Mouse (Mus musculus) C2C12 (cell line): ENCODE measurements around the gene 1700080E11Rik. TPM values are rescaled to one million over a fixed set of nuclear protein-coding genes. Genes with fewer than 3 reads are reported as not detected.

Experiments used
- H3K27me3 ChIP-seq: one replicate; pipeline ENCODE4 v1.6.1; 2011; ENCODE audit not compliant: control insufficient read depth, insufficient read depth, insufficient read length
- H3K36me3 ChIP-seq: one replicate; pipeline ENCODE4 v1.6.1; 2011; ENCODE audit not compliant: control insufficient read depth, insufficient read depth
- H3K4me3 ChIP-seq: one replicate; pipeline ENCODE4 v1.5.1; 2011; ENCODE audit warnings: mild to moderate bottlenecking, control low read depth; ENCODE audit not compliant: poor library complexity, insufficient read depth, severe bottlenecking
- H3K79me2 ChIP-seq: one replicate; pipeline ENCODE4 v1.6.1; 2011; ENCODE audit not compliant: control insufficient read depth, insufficient read depth
- H3K79me3 ChIP-seq: one replicate; pipeline ENCODE4 v1.6.1; 2011; ENCODE audit warnings: low read depth, control low read depth
- H3ac ChIP-seq: one replicate; pipeline ENCODE3; 2011; ENCODE audit warnings: low read depth; ENCODE audit not compliant: control insufficient read depth, insufficient read length
- CEBPB ChIP-seq: IDR thresholded peaks from one replicate; pipeline ENCODE4 v1.6.1; 2011; ENCODE audit warnings: low read depth, mild to moderate bottlenecking, control low read depth, moderate library complexity
- CTCF ChIP-seq: IDR thresholded peaks from one replicate; pipeline ENCODE4 v1.5.1; 2011; ENCODE audit not compliant: control insufficient read depth, insufficient read depth, insufficient read length
- FOSL1 ChIP-seq: IDR thresholded peaks from one replicate; pipeline ENCODE4 v1.8.0; 2011; ENCODE audit warnings: mild to moderate bottlenecking, low read length; ENCODE audit not compliant: poor library complexity, insufficient read depth, severe bottlenecking
- MAX ChIP-seq: IDR thresholded peaks from one replicate; pipeline ENCODE4 v1.6.1; 2011; ENCODE audit warnings: mild to moderate bottlenecking, control low read depth
- MYOD1 ChIP-seq: IDR thresholded peaks from one replicate; pipeline ENCODE4 v1.6.1; 2011; ENCODE audit warnings: low read depth; ENCODE audit not compliant: control insufficient read depth, insufficient read length
- MYOG ChIP-seq: IDR thresholded peaks from one replicate; pipeline ENCODE4 v1.6.1; 2011; ENCODE audit not compliant: control insufficient read depth, insufficient read length; ENCODE audit errors: extremely low read depth
- USF1 ChIP-seq: IDR thresholded peaks from one replicate; pipeline ENCODE4 v1.6.1; 2011; ENCODE audit warnings: low read depth, mild to moderate bottlenecking, control low read depth, moderate library complexity
- long read RNA-seq, 2 experiments: library from polyadenylated mRNA; unstranded; transcript quantifications; one replicate each; pipeline ENCODE4 v2.0.0; 2019 to 2020
- polyA plus RNA-seq: library from polyadenylated mRNA; unstranded; fragments of >200 nt; fragmentation: generic; extraction: Trizol; gene quantifications from one replicate; pipeline ENCODE4 v1.2.1, GENCODE M21; 2012; ENCODE audit warnings: missing spikeins

1700080E11Rik gene
- polyA plus RNA-seq, result not detected
- long read RNA-seq, experiment 1, result 0 reads
- long read RNA-seq, experiment 2, result 0 reads

DNA sequence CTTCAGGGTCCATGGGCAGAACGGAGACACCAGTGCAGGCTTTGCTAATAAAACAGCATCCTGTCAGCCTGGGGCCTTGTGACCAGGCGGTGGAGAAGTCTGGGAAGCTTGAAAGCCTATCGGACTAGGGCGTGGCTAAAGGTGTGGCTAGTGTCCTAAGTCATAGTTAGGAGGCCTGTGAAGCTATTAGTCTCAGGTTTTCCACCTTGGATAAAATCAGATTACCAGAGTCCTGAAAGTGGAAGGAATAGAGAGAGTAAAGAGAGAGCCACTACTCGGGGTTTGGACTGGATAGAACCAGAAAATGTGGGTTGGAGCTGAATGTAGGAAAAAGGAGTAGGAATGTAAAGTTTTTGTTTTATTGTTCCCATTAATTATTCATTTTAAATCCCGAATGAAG, at the start of gene 1700080E11Rik:
TSS of gene 1700080E11Rik (minus strand) at position 101 of the 400 bp plus-strand sequence.
- Histone ChIP-seq H3K27me3 (no peaks in the 10 kb centered on the region), H3ac (no peak within 1 kb of the TSS), H3K79me3 (no peaks in the 10 kb centered on the region), H3K79me2 (no peaks in the 10 kb centered on the region), H3K36me3 (no peaks in the 10 kb centered on the region), H3K4me3 (no peak within 1 kb of the TSS)
- TF ChIP-seq MYOD1, result no peak
- no peak for TF ChIP-seq CTCF
- no peak for TF ChIP-seq FOSL1

DNA sequence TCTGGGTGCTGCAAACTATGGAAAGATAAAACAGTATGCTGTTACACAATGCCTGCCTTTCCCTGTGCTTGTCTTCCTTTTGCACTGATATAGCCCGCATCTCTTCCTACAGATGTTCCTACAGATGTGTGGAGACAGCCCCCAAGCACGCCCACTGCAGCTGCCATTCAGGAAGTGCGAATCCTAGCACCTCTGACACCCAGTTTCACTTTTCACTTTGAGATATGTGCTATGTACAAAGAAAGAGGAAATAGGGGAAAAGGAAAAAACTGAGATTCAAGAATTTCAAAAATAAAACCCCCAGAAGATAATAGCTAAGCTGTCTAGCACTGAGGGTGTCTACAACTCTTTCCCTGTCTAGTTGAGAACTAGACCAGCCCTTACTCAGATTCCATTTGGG, 41.8 kb upstream of the 1700080E11Rik start:
- TF ChIP-seq MYOD1 (no peak), FOSL1 (no peak), CEBPB (no peak), MYOG (no peak), MAX (no peak)
- Histone ChIP-seq H3K27me3 (no peaks in the 10 kb centered on the region), H3K79me2 (no peaks in the 10 kb centered on the region), H3K4me3 (no peak overlapping the region), H3K36me3 (no peaks in the 10 kb centered on the region), H3K79me3 (no peaks in the 10 kb centered on the region), H3ac (no peak overlapping the region)

DNA sequence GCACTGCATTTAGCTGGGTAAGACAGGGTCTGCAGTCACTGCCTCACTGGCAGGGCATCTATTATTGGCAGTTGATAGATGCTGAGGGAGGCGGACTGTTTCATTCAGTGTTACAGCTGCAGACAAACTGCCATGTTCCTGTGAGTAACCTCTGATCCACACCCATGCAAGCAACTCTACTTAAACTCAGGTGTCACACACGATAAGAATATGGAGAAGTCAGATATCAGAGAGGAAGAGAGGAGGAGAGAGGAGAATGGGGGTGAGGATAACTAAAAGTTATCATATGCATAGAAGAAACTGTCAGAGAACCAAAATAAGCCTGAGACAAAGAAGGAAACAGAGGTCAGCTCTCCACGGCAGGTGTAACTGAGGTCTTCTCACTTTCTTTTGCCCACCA, 37.5 kb upstream of the 1700080E11Rik start:
- Histone ChIP-seq H3K36me3 (no peaks in the 10 kb centered on the region), H3ac (no peak overlapping the region), H3K27me3 (no peaks in the 10 kb centered on the region), H3K4me3 (no peak overlapping the region), H3K79me2 (no peaks in the 10 kb centered on the region), H3K79me3 (no peaks in the 10 kb centered on the region)
- TF ChIP-seq USF1 (no peak), MYOD1 (no peak), CEBPB (no peak)

DNA sequence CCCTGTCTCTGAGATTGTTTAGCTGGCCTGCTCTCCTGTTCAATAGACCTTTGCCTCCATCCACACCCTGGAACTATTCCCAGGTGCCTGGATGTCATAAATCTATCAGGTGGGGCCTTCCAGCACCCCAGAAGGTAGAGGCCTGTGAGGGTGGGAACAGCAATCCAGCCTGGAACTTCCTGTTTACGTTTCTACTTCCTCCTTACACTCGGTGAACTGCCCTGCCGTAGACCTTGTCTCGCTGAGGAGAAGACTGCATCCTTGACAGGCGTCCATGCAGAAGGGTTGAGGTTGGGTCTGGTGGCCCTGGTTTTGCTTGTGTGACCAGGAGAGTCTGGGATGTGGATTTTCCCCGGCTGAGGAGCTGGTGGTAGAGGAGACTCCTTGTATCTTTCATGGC, 5.7 kb downstream of the 1700080E11Rik start:
- no peak overlapping the region for H3ac ChIP-seq
- H3K79me2 ChIP-seq, result no peaks in the 10 kb centered on the region
- H3K36me3 ChIP-seq, result no peaks in the 10 kb centered on the region
- no peaks in the 10 kb centered on the region for H3K79me3 ChIP-seq
- H3K27me3 ChIP-seq, result no peaks in the 10 kb centered on the region
- H3K4me3 ChIP-seq, result no peak overlapping the region
- no peak for TF ChIP-seq USF1
- no peak for TF ChIP-seq FOSL1
- TF ChIP-seq MAX, result no peak
- no peak for TF ChIP-seq CEBPB
- no peak for TF ChIP-seq MYOD1
- no peak for TF ChIP-seq CTCF
- no peak for TF ChIP-seq MYOG

DNA sequence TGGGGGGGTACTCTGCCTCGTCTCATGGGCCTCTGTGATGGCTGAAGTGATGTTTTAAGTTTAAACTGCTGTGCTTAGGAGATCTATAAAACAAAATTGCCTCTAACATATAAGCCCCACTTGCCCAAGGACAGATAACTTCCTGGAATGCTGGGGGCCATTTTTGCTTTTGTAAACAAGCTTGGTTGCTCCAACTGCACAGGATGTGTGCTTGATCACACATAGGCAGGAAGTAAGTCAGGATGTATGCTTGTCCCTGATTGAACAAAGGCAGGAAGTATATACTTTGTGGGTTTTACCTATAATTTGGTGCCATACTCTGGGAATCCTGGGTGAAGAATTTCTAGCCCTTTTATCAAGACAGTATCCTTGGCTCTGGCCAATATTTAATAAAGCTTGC, 8.5 kb downstream of the 1700080E11Rik start:
- no peak overlapping the region for H3K4me3 ChIP-seq
- H3K36me3 ChIP-seq, result no peaks in the 10 kb centered on the region
- H3ac ChIP-seq, result no peak overlapping the region
- H3K79me3 ChIP-seq, result no peaks in the 10 kb centered on the region
- H3K27me3 ChIP-seq, result no peaks in the 10 kb centered on the region
- no peaks in the 10 kb centered on the region for H3K79me2 ChIP-seq
- TF ChIP-seq MAX (no peak), USF1 (no peak)

DNA sequence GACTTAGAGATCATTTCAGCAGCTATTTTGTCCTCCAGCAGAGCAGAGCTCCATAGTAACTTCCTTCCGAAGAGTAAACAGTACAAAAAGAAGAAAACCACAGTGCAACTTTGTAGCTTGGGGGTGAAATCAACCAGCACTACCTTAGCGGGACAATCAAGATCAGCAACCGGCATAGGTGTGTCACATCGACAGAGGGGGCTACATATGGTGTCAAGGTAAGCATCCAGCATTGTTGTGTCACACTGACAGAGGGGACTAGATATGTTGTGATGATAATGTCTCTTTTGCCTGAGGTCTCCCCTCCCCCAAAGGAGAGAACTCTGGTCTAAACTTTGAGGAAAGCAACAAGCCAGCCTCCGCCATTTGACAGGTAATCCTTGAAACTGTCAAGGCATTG, 10.4 kb downstream of the 1700080E11Rik start:
- TF ChIP-seq USF1 (no peak), MAX (no peak), CTCF (no peak), MYOG (no peak), MYOD1 (no peak), CEBPB (no peak), FOSL1 (no peak)
- no peaks in the 10 kb centered on the region for H3K79me2 ChIP-seq
- H3K4me3 ChIP-seq, result no peak overlapping the region
- H3K27me3 ChIP-seq, result no peaks in the 10 kb centered on the region
- no peaks in the 10 kb centered on the region for H3K79me3 ChIP-seq
- H3K36me3 ChIP-seq, result no peaks in the 10 kb centered on the region
- H3ac ChIP-seq, result no peak overlapping the region

DNA sequence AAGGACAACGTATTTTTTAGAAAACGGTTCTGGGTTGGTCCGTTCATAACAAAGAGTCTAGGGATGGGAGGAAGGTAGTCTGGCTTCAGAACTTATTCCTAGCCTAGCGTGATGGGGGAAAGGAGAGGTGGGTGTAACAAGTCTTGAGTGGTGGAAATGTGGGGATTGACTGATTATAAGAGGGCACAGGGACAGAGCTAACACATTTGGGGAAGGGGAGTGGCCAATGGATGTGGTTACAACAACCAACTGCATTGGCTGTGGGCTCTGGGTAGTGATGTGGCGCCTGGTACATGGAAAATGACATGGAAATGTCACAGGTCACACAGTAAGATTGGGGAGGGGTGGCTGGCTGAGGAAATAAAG, 12.9 kb downstream of the 1700080E11Rik start:
- TF ChIP-seq USF1 (no peak), CEBPB (no peak), MYOG (no peak), MAX (no peak), CTCF (no peak), MYOD1 (no peak), FOSL1 (no peak)
- Histone ChIP-seq H3K79me2 (no peaks in the 10 kb centered on the region), H3K36me3 (no peaks in the 10 kb centered on the region), H3K79me3 (no peaks in the 10 kb centered on the region), H3K4me3 (no peak overlapping the region), H3K27me3 (no peaks in the 10 kb centered on the region), H3ac (no peak overlapping the region)
